Mouse (Mus musculus) frontal cortex, postnatal 25 days (tissue): ENCODE results near the gene Plin3.

Source experiments
- DNase-seq, 2 experiments: peaks; one replicate each; pipeline ENCODE4 v3.0.0; 2022; ENCODE audit warnings: low spot score in 2 of 2

The Plin3 gene

DNA sequence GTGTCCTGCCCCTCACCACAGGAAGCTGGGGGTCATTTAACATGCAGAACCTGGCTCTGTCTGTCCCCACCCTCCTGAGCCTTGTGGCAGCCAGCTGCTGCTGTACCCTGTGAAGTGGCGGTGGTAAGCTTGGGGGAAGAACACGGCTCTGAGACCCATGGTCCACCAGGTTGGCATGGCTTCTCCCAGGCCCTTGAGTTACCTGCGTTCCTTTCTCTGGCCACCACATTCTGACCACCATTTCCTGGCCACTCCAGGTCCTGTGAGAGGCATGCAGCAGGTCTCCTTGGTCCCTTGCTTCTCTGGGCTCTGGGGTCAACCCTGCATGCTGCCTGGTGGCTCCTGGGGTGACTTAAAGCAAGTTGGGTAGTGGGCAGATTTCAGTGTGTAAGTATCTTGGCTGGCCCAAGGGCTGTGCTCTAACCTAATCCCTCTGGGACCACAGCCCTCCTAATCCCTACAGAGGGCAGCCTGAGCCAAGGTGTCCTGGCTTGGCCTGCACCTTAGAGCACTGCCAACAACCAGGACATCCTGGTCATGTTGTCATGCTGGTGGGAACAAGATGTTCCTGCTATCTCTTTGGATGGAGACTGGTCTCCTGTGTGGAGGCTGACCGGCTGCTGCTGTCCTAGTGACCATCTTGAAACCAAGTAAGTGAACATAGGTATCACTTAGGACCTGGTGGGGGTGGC is at the start of gene Plin3:
TSS of gene Plin3 (minus strand) at position 343 of the 692 bp plus-strand sequence.
- DNase-seq = no peak

DNA sequence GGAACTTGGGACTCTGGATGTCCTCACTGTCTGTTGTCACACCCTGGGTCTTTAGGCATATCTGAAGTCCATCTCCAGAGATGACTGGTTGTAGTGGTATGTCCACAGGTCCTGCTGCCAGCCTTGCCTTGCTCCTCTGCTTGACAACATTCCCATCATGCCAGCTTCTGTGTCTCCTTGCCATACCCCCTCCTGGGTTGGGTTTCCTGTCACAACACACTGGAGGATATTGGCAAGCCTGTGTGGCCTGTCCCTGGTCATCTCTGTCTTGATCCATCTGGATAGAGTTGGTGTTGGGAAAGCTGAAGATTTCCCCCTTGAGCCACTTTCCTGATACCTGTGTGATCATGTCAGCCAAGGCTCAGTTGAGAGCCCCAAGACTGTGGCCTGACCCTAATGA is 48.0 kb upstream of the Plin3 start:
- no peak for DNase-seq

DNA sequence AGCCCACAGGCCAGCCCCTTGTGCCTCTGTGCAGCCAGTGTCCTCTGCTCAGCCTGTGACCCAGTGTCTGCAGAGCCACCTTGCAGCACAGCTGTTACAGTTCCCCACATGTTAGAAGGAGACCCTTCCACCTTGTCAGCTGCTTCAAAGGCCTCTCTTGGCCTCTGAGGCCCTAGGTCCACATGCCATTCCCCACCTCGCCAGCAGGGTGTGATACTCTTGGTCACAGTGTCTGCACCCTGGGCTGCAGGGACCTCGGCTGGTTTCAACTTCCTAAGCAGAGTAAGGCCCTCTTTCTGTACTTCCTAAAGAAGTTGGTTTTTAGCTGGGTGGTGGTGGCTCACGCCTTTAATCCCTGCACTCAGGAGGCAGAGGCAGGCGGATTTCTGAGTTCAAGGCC is 46.2 kb upstream of the Plin3 start:
- no peak for DNase-seq

DNA sequence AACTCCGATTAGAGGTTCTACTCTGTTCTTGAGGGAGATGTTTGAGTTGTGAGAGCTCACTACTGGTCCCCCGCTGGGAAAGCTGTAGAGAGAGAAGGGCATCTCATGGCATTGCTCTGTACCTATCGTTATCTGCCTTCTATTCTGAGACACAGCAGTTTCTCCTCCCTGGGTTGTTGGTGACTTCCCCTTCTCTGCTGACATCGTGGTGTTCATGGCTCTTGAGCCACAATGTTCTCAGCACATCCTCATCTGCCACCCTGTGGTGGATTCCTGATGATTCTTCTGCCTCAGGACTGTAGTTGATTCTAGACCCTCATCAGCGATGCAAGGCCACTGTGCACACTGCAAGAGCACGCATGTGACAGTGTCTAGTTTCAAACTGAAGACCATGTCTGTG is 45.1 kb upstream of the Plin3 start:
- no peak for DNase-seq

DNA sequence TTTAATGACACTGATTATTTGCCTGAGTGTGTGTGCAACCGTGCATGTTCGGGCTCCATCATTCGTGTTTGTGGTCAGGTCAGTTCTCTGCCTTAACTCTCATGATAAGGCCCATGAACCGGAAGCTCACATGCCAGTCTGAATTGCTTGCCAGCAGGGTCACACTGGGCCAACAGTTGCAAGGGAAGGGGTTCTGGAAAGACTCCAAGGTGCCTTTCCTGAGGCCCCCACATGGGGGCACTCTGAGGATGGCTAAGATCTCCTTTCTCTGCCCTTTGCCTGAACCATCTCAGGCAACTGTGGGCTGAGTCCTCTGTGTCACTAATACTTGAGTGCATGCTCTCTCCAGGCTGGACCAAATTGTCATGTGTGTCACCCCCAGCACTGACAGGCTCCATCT is 44.5 kb upstream of the Plin3 start:
- DNase-seq = no peak

- DNase-seq = no peak
Observed at GRCm38 (mm10) chr17:56332987-56333386, 40.3 kb upstream of the Plin3 start.

GRCm38 (mm10) chr17:56331256-56331655 is 38.6 kb upstream of the Plin3 start:
- DNase-seq = no peak

DNA sequence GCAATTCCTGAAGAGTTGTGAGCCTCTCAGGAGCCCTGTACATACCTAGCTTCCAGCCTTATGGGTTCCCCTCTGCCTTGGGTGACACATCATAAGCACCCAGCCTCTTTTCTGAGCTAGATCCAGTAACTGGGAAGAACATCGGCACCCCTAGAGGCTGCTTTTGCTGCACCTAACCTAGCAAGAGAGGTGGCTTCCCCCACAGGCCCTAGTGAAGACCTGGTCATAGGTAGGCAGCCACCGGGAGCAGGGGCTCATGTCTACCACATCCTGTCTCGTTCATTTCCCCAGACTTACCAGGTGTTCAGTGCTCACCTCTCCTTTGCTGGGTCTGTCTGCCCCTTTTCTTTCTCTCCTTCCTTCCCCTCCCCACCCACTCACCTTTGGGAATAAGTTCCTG is 37.7 kb upstream of the Plin3 start:
- DNase-seq = no peak

DNA sequence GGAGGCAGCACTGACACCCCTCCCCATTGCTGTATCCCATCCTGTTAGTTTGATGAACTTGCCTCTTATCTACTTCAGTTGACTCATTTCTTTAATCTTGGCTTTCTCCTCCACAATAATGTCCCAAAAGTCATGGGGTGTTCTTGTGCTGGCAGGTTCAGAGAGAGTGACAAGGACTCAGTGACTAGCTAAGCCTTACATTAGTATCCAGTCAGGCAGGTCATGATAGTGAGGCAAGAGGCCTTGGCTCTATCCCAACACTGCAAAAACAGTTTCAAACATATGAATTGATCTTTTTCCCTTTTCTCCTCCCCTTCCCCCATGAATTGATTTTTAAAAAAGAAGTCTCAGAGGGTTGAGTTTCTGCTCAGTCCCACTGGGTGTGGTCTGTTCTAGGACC is 36.6 kb upstream of the Plin3 start:
- DNase-seq = no peak

DNA sequence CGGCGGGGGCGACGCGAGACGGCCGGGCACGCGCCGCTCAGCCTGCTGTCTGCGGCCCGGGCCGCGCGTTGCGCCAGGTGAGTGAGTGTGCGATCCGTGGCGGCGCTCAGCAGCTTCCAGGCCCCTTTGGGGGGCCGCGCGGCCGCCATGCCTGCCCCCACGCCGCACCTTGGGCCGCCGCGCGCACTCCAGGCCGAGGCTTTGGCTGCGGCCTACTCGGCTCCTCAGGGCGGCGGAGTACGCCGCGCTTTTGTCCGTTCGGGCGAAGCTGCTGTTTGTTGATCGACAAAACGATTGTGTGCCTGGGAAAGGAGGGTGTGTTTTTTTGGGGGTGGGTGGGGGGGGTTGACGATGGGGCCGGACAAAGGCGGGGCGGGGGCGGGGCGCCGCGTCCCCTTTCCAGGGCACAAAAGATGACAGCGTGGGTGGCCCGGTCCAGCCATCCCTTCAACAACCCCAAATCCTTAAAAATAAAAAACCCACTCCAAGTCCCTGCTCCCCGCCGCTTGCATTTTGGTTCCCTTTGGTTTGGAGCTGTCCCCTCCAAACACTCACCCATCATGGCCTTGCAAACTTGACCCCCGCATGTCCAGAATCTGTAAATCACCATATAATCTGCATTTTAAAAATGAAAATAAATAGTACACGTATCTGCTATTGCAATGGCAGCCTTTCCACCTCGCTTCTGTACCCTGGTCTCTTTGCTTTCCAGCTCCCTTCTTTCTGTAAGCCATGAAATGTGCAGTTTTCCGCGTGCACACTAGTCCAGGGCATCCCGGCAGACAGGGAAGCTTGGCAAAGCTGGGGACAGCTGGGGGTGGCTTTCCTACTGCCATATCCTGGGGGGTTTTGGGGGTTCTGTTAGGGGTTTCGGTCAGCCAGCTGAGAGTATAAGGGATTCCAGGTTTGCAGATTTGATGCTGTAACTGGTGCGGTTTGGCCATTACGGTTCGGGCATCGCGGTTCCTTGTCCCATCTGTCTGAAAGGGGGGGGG is 33.8 kb upstream of the Plin3 start:
- DNase-seq = no peak

GRCm38 (mm10) chr17:56325450-56326152 is 32.9 kb upstream of the Plin3 start, which contains the start of gene Kdm4b:
Kdm4b (plus strand) TSS chr17:56326062.
- DNase-seq = peak; percentile 93 to 96

DNA sequence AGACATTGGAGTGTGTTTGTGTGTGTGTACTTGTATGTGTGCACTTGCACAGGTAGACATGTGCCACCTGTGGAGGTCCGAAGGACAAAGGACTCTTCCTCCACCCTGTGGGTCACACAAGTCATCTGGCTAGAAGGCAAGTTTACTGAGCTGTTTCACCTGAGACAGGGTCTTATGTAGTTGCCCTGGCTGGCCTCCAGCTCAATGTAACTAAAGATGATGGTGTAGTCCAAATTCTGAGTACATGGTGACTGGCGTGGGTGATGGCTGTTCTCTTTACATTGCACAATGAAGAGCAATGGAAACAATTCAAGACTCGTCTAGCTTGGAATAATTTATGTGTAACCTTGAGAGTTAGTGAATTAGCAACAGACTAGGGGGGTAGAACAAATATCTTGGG is 31.7 kb upstream of the Plin3 start:
- no peak for DNase-seq

DNA sequence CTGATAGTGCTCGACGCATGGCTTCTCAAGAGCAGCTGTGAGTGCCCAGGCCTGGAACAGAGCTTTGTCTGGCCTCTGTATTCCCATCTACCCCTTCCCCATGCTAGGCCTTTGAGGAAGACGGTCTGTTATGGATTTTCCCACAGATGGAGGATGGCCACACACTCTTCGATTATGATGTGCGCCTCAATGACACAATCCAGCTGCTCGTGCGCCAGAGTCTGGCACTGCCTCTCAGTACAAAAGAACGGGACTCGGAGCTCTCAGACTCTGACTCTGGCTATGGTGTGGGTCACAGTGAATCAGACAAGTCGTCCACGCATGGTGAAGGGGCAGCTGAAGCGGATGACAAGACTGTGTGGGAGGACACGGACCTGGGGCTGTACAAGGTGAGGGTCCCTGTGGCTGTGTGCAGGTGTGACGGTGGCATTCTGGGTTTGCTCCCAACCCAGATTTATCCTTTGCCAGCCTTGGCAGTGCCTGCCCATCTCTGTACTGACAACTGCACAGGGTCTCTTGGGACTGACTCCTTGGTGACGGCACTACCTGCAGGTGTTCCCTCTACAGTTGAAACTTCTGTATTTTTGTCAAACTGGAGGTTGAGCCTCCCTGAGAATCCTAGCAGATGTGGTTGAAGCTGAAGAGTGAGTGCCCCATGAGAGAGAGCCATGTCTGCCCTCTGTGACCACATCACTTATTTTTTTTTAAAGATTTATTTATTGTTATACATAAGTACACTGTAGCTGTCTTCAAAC is 16.7 kb upstream of the Plin3 start:
- no peak for DNase-seq

GRCm38 (mm10) chr17:56308088-56308487 is 15.4 kb upstream of the Plin3 start:
- no peak for DNase-seq

DNA sequence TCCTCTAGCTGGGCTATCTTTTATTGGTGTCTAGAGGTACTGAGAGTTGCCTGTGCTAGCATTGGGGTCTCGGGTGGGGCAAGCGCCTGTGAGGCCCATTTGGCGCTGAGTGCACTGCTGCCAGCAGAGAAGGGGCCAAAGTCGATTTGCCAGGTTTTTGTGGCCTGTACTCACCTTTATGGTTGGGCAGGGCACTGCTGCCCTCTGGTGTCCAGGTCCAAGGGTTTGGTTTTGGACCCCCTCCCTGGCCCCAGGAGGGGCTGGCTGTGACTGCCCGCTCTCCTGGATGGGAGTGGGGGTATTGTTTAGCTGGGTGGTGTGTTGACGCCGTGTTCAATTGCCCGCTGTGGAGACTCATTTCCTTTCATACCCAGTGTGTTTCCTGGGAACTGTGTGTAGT is 13.2 kb upstream of the Plin3 start:
- no peak for DNase-seq

DNA sequence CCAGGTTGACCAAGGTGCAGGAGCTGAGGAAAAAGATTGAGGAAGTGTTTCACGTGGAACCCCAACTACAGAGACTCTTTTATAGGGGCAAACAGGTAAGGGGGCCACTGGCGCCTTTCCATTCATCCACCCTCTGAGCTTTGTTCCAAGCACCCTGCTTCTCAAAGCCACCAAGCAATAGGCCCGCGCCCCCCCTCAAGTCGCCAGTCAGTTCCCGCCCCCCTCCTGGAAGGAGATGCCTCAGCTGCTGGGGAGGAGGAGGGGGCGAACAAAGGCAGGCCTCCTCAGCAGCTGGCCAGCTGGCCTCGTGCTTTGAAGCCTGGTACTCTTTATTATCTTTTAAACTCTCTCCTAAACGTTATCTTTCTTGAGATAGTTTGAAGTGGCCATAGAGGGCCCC is 12.5 kb upstream of the Plin3 start:
- no peak for DNase-seq

DNA sequence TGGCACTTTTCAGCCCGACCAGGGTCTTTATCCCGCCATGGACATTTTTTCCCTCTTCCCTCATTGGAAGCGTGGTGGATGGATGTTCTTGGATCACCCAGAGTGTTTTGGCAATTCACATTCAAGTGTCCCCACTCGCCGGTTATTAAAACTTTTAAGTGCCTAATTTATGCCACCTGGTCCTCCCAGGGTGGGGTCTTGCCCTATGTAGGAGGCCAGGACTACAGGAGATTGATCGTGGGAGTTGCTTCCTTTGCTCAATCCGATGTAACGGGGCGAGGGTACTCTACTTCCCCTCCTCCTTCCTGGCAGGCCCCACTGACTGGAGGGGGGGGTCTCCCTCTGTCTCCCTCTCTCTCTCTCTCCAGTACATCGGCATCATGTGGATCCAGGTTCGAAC is 12.0 kb upstream of the Plin3 start:
- no peak for DNase-seq

DNA sequence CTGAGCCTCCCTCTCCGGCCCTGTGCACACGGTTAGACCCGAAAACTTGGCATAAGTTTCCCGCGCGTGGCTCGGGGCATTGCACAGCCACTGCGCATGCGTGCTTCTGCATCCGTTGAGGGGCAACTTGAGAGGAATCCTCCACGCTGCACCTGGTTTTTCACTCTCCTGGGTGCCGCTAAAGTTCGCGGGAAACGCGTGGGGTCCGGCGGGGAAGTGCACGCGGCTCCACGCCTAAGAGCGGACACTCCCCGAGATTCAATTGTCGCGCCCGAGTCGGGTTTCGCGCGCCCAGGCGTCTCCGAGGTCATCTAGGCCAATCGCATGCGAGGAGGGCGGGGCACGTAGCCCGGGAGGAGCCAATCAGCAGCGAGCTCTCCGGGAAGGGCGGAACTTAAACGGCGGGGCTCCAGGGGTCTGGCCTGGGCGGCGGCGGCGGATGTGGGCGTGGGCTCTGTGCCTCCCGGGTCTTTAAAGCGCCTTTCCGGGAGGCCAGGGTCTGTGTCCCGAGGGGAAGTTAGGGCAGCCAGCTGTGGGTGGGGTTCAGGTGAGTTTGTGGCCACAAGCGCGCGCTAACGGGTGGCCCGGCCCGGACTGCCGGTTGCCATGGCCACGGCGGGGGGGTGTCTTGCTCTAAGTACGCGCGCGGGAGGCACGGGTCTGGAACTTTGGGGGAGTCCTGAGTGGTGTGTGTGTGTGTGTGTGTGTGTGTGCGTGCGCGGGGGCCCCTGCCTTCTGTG is 11.3 kb upstream of the Plin3 start:
- DNase-seq = peak; percentile 82 to 86

- no peak for DNase-seq
Observed at GRCm38 (mm10) chr17:56303160-56303846, 10.6 kb upstream of the Plin3 start, which contains the start of gene Uhrf1. Uhrf1 (plus strand) TSS chr17:56303321.

- no peak for DNase-seq
Observed at GRCm38 (mm10) chr17:56302363-56302996, 9.8 kb upstream of the Plin3 start.
